27 mouse cellular contexts compared by ENCODE assay signal in the genomic region with DNA sequence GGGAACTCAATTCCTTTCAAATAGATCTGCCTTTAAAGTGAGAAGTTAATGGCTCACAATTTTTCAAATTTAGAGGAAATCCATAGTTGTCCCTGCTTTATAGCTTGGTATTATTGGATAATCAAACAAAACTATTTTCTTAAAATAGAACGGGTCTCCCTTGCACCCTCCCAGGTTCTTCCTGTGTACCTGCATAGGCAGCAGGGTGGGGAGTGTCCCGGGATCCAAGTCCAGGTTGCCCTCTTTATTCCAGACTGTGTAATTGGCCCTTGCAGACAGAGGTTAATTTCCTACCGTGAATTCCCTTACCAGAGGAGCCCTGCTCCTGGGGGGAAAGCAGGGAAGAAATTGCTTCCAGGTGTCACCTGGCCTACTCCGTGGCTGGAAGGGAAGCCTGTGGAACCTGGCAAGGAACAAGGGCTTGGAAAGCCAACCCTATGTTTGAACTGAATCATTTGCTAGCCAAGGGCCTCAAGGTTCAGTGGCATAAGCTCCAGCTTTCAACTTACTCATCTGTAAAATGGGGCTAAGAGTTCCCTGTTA.
"Had no signal": no experiment of that assay in that cellular context is flagged by ENCODE, and none has a peak within 500 bp of the region (broad histone marks: within the 10 kb centered on the region; RNA-seq: fewer than 3 reads in every experiment).

No protein-coding gene starts in this region.

- ATAC-seq: hindbrain, embryonic 16.5 days; inflammation-experienced regulatory T-cells, adult 6 months; intestine, embryonic 15.5 days; intestine, postnatal 0 days; liver, embryonic 12.5 days had no signal

- H3K4me3 ChIP-seq: heart, adult 2 months; heart, embryonic 13.5 days; heart, embryonic 15.5 days; hindbrain, embryonic 10.5 days; hindbrain, embryonic 12.5 days; intestine, embryonic 15.5 days; limb, embryonic 12.5 days; limb, embryonic 15.5 days; liver, embryonic 12.5 days had no signal

- H3K4me2 ChIP-seq: heart, embryonic 11.5 days; heart, embryonic 13.5 days; heart, embryonic 15.5 days; hindbrain, embryonic 12.5 days; hindbrain, embryonic 14.5 days; intestine, embryonic 15.5 days; limb, embryonic 12.5 days; limb, embryonic 15.5 days; liver, embryonic 12.5 days had no signal

- H3K9ac ChIP-seq: heart, embryonic 13.5 days; heart, embryonic 15.5 days; hindbrain, embryonic 12.5 days; hindbrain, embryonic 14.5 days; intestine, embryonic 15.5 days; limb, embryonic 12.5 days; limb, embryonic 15.5 days; liver, embryonic 12.5 days; liver, embryonic 14.5 days had no signal

- H3K27me3 ChIP-seq: heart, embryonic 15.5 days; hindbrain, embryonic 12.5 days; intestine, embryonic 15.5 days; limb, embryonic 12.5 days; limb, embryonic 15.5 days; liver, embryonic 12.5 days had no signal

- H3K36me3 ChIP-seq: heart, embryonic 13.5 days; heart, embryonic 15.5 days; hindbrain, embryonic 10.5 days; hindbrain, embryonic 12.5 days; intestine, embryonic 15.5 days; limb, embryonic 12.5 days; limb, embryonic 15.5 days; liver, embryonic 12.5 days had no signal

- DNase-seq: gastrocnemius, postnatal 14 days; gastrocnemius, postnatal 36 days; heart, adult 11 months; heart, adult 2 months; heart, postnatal 14 days; heart, postnatal 36 days; kidney, adult 18-20 months; kidney, adult 8-10 months; kidney, postnatal 10 days; kidney, postnatal 25 days; kidney, postnatal 4 days; layer of hippocampus, adult 9-11 months; layer of hippocampus, postnatal 36 days had no signal

- H3K9me3 ChIP-seq: heart, embryonic 13.5 days; heart, embryonic 15.5 days; hindbrain, embryonic 10.5 days; hindbrain, embryonic 12.5 days; intestine, embryonic 15.5 days; limb, embryonic 12.5 days; limb, embryonic 15.5 days; liver, embryonic 12.5 days had no signal

- H3K27ac ChIP-seq: heart, adult 2 months; heart, embryonic 13.5 days; heart, embryonic 15.5 days; hindbrain, embryonic 10.5 days; hindbrain, embryonic 12.5 days; hindbrain, embryonic 14.5 days; intestine, embryonic 15.5 days; limb, embryonic 12.5 days; limb, embryonic 15.5 days; liver, embryonic 12.5 days; liver, embryonic 14.5 days had no signal

- H3K4me1 ChIP-seq: heart, embryonic 13.5 days; heart, embryonic 15.5 days; hindbrain, embryonic 12.5 days; intestine, embryonic 15.5 days; liver, embryonic 12.5 days had no signal
